Mouse (Mus musculus) E14TG2a.4 (cell line): ENCODE measurements at regions not wholly inside any gene's neighbourhood (a gene's known extent, or its start where the extent isn't known, plus 50 kb on each side); places are given as distances from the start of the nearest gene placed in this dataset.

Source experiments
- CTCF ChIP-seq: conservative IDR thresholded peaks from 2 replicates; pipeline ENCODE4 v1.5.1; 2014; ENCODE audit warnings: low read length
- NANOG ChIP-seq: IDR thresholded peaks from 2 replicates; pipeline ENCODE4 v1.6.1; 2014; ENCODE audit warnings: borderline replicate concordance, low read length, mixed read lengths
- POU5F1 ChIP-seq: IDR thresholded peaks from 2 replicates; pipeline ENCODE4 v1.6.1; 2014; ENCODE audit warnings: low read length, borderline replicate concordance

DNA sequence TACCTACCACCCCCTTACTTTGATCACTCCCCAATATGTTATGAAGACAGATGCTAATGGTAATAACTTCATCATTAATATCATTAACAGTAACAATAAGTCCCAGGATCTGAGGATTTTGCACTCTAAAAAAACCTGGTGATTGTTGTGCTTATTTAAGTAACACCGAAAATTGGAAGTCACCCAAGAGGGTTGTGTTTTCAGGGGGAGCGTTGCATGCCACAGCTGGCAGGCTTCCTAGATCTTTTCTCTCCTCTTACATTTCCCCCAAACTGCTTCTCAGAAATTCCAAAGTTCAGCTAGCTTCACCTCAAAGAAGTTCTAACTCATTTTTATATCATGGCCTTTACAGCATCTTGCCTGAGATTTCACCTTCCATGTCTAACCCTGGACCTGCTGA, 444.3 kb downstream of the Gm826 start:
- TF ChIP-seq CTCF (no peak), NANOG (no peak), POU5F1 (no peak)
